In genomic region chr4:97752276-97753010, GRCm38 (mm10) we compare ENCODE assay signal across 8 mouse cellular contexts. TPM values are rescaled to one million over a fixed set of nuclear protein-coding genes. Genes with fewer than 3 reads are reported as not detected.
DNase-seq lines count a peak whose midpoint lies in the region; ATAC-seq and TF ChIP-seq lines count a peak whose summit lies in the region.

No protein-coding gene starts in this region.

- H3K4me1 ChIP-seq in spleen, adult 2 months (ENCODE audit: control insufficient read depth, insufficient read depth, insufficient read length), result no peaks in the 10 kb centered on the region
- peaks cover 29% of the 10 kb centered on the region for H3K4me1 ChIP-seq in heart, postnatal 0 days (ENCODE audit: control insufficient read depth, insufficient read depth)
- H3K4me1 ChIP-seq in liver, embryonic 16.5 days (ENCODE audit: control insufficient read depth, low read depth, low read length), result peaks cover 6% of the 10 kb centered on the region
- peaks cover 5% of the 10 kb centered on the region; the same call in 1 of the 2 replicates for H3K4me1 ChIP-seq in stomach, embryonic 16.5 days (ENCODE audit: control insufficient read depth, insufficient read depth, low read length)

- no peak for TF ChIP-seq CTCF in spleen, adult 2 months (IDR thresholded peaks at IDR 0.05; ENCODE audit: extremely low read depth, insufficient read depth, insufficient read length, insufficient replicate concordance)
- no peak for TF ChIP-seq CTCF in heart, postnatal 0 days (IDR thresholded peaks at IDR 0.05; ENCODE audit: low read depth)

- WGBS in spleen, adult 2 months, result 47% methylated on average over 5 of the region's 5 CpGs
- WGBS in heart, postnatal 0 days, result 41% methylated on average over 5 of the region's 5 CpGs
- WGBS in liver, embryonic 16.5 days (ENCODE audit: insufficient replicate concordance), result 30% methylated on average over 5 of the region's 5 CpGs
- WGBS in stomach, embryonic 16.5 days, result 50% methylated on average over 5 of the region's 5 CpGs

- peak overlapping the region; percentile 71 for H3K4me2 ChIP-seq in heart, postnatal 0 days (ENCODE audit: low read depth, low read length)
- peak overlapping the region; percentile 74 for H3K4me2 ChIP-seq in liver, embryonic 16.5 days (ENCODE audit: low read depth, low read length)
- H3K4me2 ChIP-seq in stomach, embryonic 16.5 days (ENCODE audit: low read depth, low read length), result peak overlapping the region; percentile 92

- H3K27ac ChIP-seq in spleen, adult 2 months (ENCODE audit: insufficient read depth, low read length), result no peak overlapping the region
- H3K27ac ChIP-seq in heart, postnatal 0 days (ENCODE audit: low read depth), result peak overlapping the region; percentile 97
- peak overlapping the region; percentile 83 for H3K27ac ChIP-seq in liver, embryonic 16.5 days (ENCODE audit: low read length)
- H3K27ac ChIP-seq in stomach, embryonic 16.5 days (ENCODE audit: low read length), result peak overlapping the region; percentile 95

- TF ChIP-seq POLR2A in spleen, adult 2 months (IDR thresholded peaks at IDR 0.05; ENCODE audit: low read depth, low read length), result no peak

- H3K4me3 ChIP-seq in spleen, adult 2 months (ENCODE audit: extremely low read depth, insufficient read depth, insufficient read length), result peak overlapping the region; percentile 59; the same call in 1 of the 2 replicates
- peak overlapping the region; percentile 53 for H3K4me3 ChIP-seq in heart, postnatal 0 days (ENCODE audit: low read depth, low read length)
- H3K4me3 ChIP-seq in liver, embryonic 16.5 days (ENCODE audit: low read depth, low read length), result peak overlapping the region; percentile 66
- peak overlapping the region; percentile 51 for H3K4me3 ChIP-seq in stomach, embryonic 16.5 days (replicated peaks; ENCODE audit: low read length)

- H3K27me3 ChIP-seq in spleen, adult 2 months (ENCODE audit: control insufficient read depth, insufficient read depth, low read length), result no peaks in the 10 kb centered on the region
- H3K27me3 ChIP-seq in heart, postnatal 0 days (ENCODE audit: control insufficient read depth, insufficient read depth, low read length), result no peaks in the 10 kb centered on the region
- peaks cover 26% of the 10 kb centered on the region for H3K27me3 ChIP-seq in liver, embryonic 16.5 days (ENCODE audit: control insufficient read depth, insufficient read depth, low read depth, low read length)
- H3K27me3 ChIP-seq in stomach, embryonic 16.5 days (ENCODE audit: control insufficient read depth, insufficient read depth, low read length), result no peaks in the 10 kb centered on the region

- no peak for TF ChIP-seq EP300 in heart, postnatal 0 days (IDR thresholded peaks at IDR 0.05; ENCODE audit: low read depth)

- no peaks in the 10 kb centered on the region for H3K9me3 ChIP-seq in heart, postnatal 0 days (replicated peaks; ENCODE audit: control insufficient read depth, low read length)
- H3K9me3 ChIP-seq in liver, embryonic 16.5 days (replicated peaks; ENCODE audit: control insufficient read depth, low read length), result no peaks in the 10 kb centered on the region
- H3K9me3 ChIP-seq in stomach, embryonic 16.5 days (replicated peaks; ENCODE audit: control insufficient read depth, low read length), result no peaks in the 10 kb centered on the region

- no peaks in the 10 kb centered on the region for H3K36me3 ChIP-seq in spleen, adult 2 months (ENCODE audit: control insufficient read depth, insufficient read depth, low read length)
- no peaks in the 10 kb centered on the region for H3K36me3 ChIP-seq in heart, postnatal 0 days (replicated peaks; ENCODE audit: control insufficient read depth, insufficient read depth, low read length)
- no peaks in the 10 kb centered on the region for H3K36me3 ChIP-seq in liver, embryonic 16.5 days (ENCODE audit: control insufficient read depth, insufficient read depth)
- no peaks in the 10 kb centered on the region for H3K36me3 ChIP-seq in stomach, embryonic 16.5 days (ENCODE audit: control insufficient read depth, insufficient read depth, low read length)

- peak overlapping the region; percentile 79 for H3K9ac ChIP-seq in heart, postnatal 0 days (replicated peaks; ENCODE audit: low read depth, low read length)
- H3K9ac ChIP-seq in liver, embryonic 16.5 days (ENCODE audit: low read depth, low read length), result peak overlapping the region; percentile 66
- peak overlapping the region; percentile 82 for H3K9ac ChIP-seq in stomach, embryonic 16.5 days (ENCODE audit: low read length)

- no peak for DNase-seq in spleen, adult 2 months (ENCODE audit: low read depth in 1 of 2, low spot score in 2 of 2)
- DNase-seq in spleen, adult 18-20 months, result no peak
- no peak for DNase-seq in heart, postnatal 0 days (ENCODE audit: low spot score)
- DNase-seq in embryo, embryonic 10 days (ENCODE audit: low spot score), result no peak
- no peak for DNase-seq in gastrocnemius, postnatal 4 days (ENCODE audit: low spot score in 2 of 2)
- no peak for DNase-seq in cerebellum, adult 11-12 months

- no peak for ATAC-seq in heart, postnatal 0 days (ENCODE audit: insufficient read depth, low read depth)
- no peak for ATAC-seq in liver, embryonic 16.5 days (ENCODE audit: low read depth)
- no peak for ATAC-seq in stomach, embryonic 16.5 days (ENCODE audit: insufficient read depth, low FRiP score)

RNA-seq across cellular contexts. Expression of gene Nfia, which starts 20.1 kb away (rescaled TPM):
- polyA plus RNA-seq in spleen, adult 2 months (2012; rRNA removed), result 10.3 and 13.2 TPM in 2 replicates
- 76.5 and 114 TPM in 2 replicates for total RNA-seq in heart, postnatal 0 days (2014; rRNA removed; ENCODE audit: low replicate concordance)
- polyA plus RNA-seq in heart, postnatal 0 days (2015; fragmentation: Nextera tagmentation; extraction: Ambion mirVana), result 53.2 and 53.8 TPM in 2 replicates
- 4.2 and 5.7 TPM in 2 replicates for polyA plus RNA-seq in liver, embryonic 16.5 days (2015; fragmentation: Nextera tagmentation; extraction: Ambion mirVana)
- 42.9 and 45.1 TPM in 2 replicates for polyA plus RNA-seq in stomach, embryonic 16.5 days (2015; fragmentation: Nextera tagmentation; extraction: Ambion mirVana)
- 100 to 1,000 TPM; 166 to 173 TPM for total RNA-seq in gastrocnemius, postnatal 4 days (2021)

RNA-seq across cellular contexts. Expression of gene E130114P18Rik, which starts 25.4 kb away (rescaled TPM):
- not detected in 2 replicates for polyA plus RNA-seq in spleen, adult 2 months (2012; rRNA removed)
- not detected in 2 replicates for total RNA-seq in heart, postnatal 0 days (2014; rRNA removed; ENCODE audit: low replicate concordance)
- polyA plus RNA-seq in heart, postnatal 0 days (2015; fragmentation: Nextera tagmentation; extraction: Ambion mirVana), result 0.45 and 0.52 TPM in 2 replicates
- polyA plus RNA-seq in liver, embryonic 16.5 days (2015; fragmentation: Nextera tagmentation; extraction: Ambion mirVana), result 0.08 TPM in 1 of 2 replicates, not detected in the other
- polyA plus RNA-seq in stomach, embryonic 16.5 days (2015; fragmentation: Nextera tagmentation; extraction: Ambion mirVana), result 2.5 and 2.6 TPM in 2 replicates
- 1 to 10 TPM; 3.6 to 4.4 TPM for total RNA-seq in gastrocnemius, postnatal 4 days (2021)
